Mouse (Mus musculus) gastrocnemius, postnatal 36 days (tissue): Measurements from ENCODE around the gene Gjc2. TPM values are rescaled to one million over a fixed set of nuclear protein-coding genes. Genes with fewer than 3 reads are reported as not detected.

Experiments
- DNase-seq, 2 experiments: peaks; one replicate each; pipeline ENCODE4 v3.0.0; 2022
- intact Hi-C: fragments of 180-260 bp; cut with DNase I; formaldehyde crosslinking; loops from one replicate; pipeline ENCODE4 v1.15.1; 2025
- total RNA-seq, 2 experiments: library from RNA; stranded (reverse); gene quantifications; 2 replicates each; pipeline ENCODE4 v1.2.3; 2021

The Gjc2 gene
- total RNA-seq, 2 experiments from 2014 or later = 0.23 to 0.42 TPM

DNA sequence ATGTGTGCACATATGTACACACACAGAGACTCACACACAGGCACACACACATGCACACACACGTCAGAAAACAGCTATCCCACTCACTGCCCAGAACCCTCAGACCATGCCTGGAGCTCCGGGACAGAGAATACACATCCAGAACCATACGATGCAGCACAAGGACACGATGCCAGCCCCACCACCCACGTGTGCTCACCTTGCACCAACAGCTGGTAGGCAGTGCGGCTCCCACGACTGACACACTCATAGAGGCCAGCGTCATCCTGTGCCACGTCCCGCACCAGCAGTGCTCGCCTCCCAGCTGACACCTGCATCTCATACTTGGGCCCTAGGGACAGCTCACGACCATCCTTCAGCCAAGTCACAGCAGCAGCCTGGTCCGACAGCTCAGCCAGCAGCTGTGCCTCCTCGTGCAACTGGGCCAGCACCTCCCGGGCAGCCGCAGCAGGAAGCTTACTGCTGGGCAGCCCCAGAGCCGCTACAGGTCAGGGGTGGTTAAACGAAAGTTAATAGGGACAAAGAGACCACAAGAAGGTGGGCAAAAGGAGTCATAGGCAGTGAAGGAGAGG lies 51.6 kb downstream of the Gjc2 start:
- intact Hi-C loops = no loop called here
- DNase-seq = no peak

- intact Hi-C loops = no loop called here
- DNase-seq = no peak
Observed at GRCm38 (mm10) chr11:59130782-59131181, 52.2 kb downstream of the Gjc2 start.

Other genes starting within 250 kb of the Gjc2 start
- gene Rnf187, start 244.3 kb downstream of the Gjc2 start, total RNA-seq = 10 to 100 TPM; 86.9 to 96.5 TPM
- gene Hist3h2ba, start 234.3 kb downstream of the Gjc2 start, total RNA-seq = 1 to 10 TPM; 1.1 to 1.5 TPM
- 10 to 100 TPM in 1 of 2 experiments, 1 to 10 TPM in 1; 9.5 to 10.5 TPM for gene Hist3h2a, start 228.5 kb downstream of the Gjc2 start, total RNA-seq
- gene Trim17, start 228.5 kb downstream of the Gjc2 start, total RNA-seq = under 1 TPM; 0.13 to 0.17 TPM
- 1 to 10 TPM; 5.6 to 7.4 TPM for gene Trim11, start 205.1 kb downstream of the Gjc2 start, total RNA-seq
- gene Obscn, start 46.8 kb downstream of the Gjc2 start, total RNA-seq = 1,000 to 10,000 TPM; 1,369 to 1,614 TPM
- gene Iba57, start 19.5 kb downstream of the Gjc2 start, total RNA-seq = 10 to 100 TPM in 1 of 2 experiments, 1 to 10 TPM in 1; 7.4 to 10.4 TPM
- gene Guk1, start 9.0 kb upstream of the Gjc2 start, total RNA-seq = 10 to 100 TPM; 21.2 to 24.7 TPM
- gene Mrpl55, start 19.3 kb upstream of the Gjc2 start, total RNA-seq = 10 to 100 TPM; 47.5 to 49.6 TPM
- 1 to 10 TPM; 2.7 to 3.5 TPM for gene 2310033P09Rik, start 25.1 kb upstream of the Gjc2 start, total RNA-seq
- 100 to 1,000 TPM; 192 to 206 TPM for gene Arf1, start 45.1 kb upstream of the Gjc2 start, total RNA-seq
- not detected for gene Wnt3a, start 107.5 kb upstream of the Gjc2 start, total RNA-seq
- gene Wnt9a, start 123.7 kb upstream of the Gjc2 start, total RNA-seq = 1 to 10 TPM; 8.4 to 9.5 TPM
- gene Prss38, start 192.4 kb upstream of the Gjc2 start, total RNA-seq = not detected